Mouse (Mus musculus) spleen, adult 12 weeks (tissue): ENCODE results near the gene Icam1.

Experiments
- DNase-seq: peaks from one replicate; pipeline ENCODE4 v3.0.0; 2022; ENCODE audit warnings: low spot score

The Icam1 gene

GRCm38 (mm10) chr9:21051578-21051977 is 35.8 kb downstream of the Icam1 start:
- DNase-seq, result no peak

GRCm38 (mm10) chr9:21062928-21063327 is 47.1 kb downstream of the Icam1 start:
- DNase-seq, result no peak

- no peak for DNase-seq
Observed at GRCm38 (mm10) chr9:21067006-21067684, 51.4 kb downstream of the Icam1 start, which contains the start of gene Zglp1. TSS of gene Zglp1 (minus strand) at chr9:21067093.

GRCm38 (mm10) chr9:21072641-21073040 is 56.9 kb downstream of the Icam1 start:
- DNase-seq, result no peak

- DNase-seq, result peak; percentile 71
Observed at GRCm38 (mm10) chr9:21073044-21073840, 57.5 kb downstream of the Icam1 start, which contains the start of the genes Gm49373 and Fdx1l. TSS of gene Gm49373 (minus strand) at chr9:21073096. TSS of gene Fdx1l (minus strand) at chr9:21073614.

- DNase-seq, result no peak
Observed at GRCm38 (mm10) chr9:21074173-21074572, 58.4 kb downstream of the Icam1 start.

GRCm38 (mm10) chr9:21075625-21076024 is 59.8 kb downstream of the Icam1 start:
- no peak for DNase-seq
